ENCODE assay signal across 28 mouse cellular contexts in genomic region chr14:71915964-71916363, GRCm38 (mm10).
DNase-seq lines count a peak whose midpoint lies in the region; ATAC-seq and TF ChIP-seq lines count a peak whose summit lies in the region.
"Had no signal": no experiment of that assay in that cellular context is flagged by ENCODE, and none has a peak within 500 bp of the region (broad histone marks: within the 10 kb centered on the region; RNA-seq: fewer than 3 reads in every experiment).

No protein-coding gene starts in this region.

- H3K36me3 ChIP-seq in kidney, postnatal 0 days (ENCODE audit: insufficient read depth, low read length) = no peaks in the 10 kb centered on the region
- H3K36me3 ChIP-seq in kidney, embryonic 15.5 days = no peaks in the 10 kb centered on the region
- no peaks in the 10 kb centered on the region for H3K36me3 ChIP-seq in midbrain, embryonic 11.5 days (ENCODE audit: control insufficient read depth, insufficient read depth, low read length)
- H3K36me3 ChIP-seq in midbrain, postnatal 0 days (ENCODE audit: insufficient read depth, low read length) = no peaks in the 10 kb centered on the region
- H3K36me3 ChIP-seq in neural tube, embryonic 14.5 days (ENCODE audit: control insufficient read depth, insufficient read depth, low read length) = no peaks in the 10 kb centered on the region
- H3K36me3 ChIP-seq in neural tube, embryonic 15.5 days = no peaks in the 10 kb centered on the region
- H3K36me3 ChIP-seq: embryonic facial prominence, embryonic 13.5 days; embryonic facial prominence, embryonic 15.5 days; forebrain, embryonic 10.5 days; forebrain, embryonic 12.5 days; G1E had no signal

- no peak overlapping the region for H3K4me2 ChIP-seq in kidney, postnatal 0 days (ENCODE audit: low read length)
- H3K4me2 ChIP-seq in kidney, embryonic 15.5 days = no peak overlapping the region
- no peak overlapping the region for H3K4me2 ChIP-seq in midbrain, embryonic 11.5 days
- no peak overlapping the region for H3K4me2 ChIP-seq in midbrain, postnatal 0 days (ENCODE audit: low read depth, low read length, poor library complexity, severe bottlenecking)
- H3K4me2 ChIP-seq in neural tube, embryonic 14.5 days (ENCODE audit: low read depth, low read length) = no peak overlapping the region
- no peak overlapping the region for H3K4me2 ChIP-seq in neural tube, embryonic 15.5 days
- H3K4me2 ChIP-seq: embryonic facial prominence, embryonic 13.5 days; embryonic facial prominence, embryonic 15.5 days; forebrain, embryonic 12.5 days had no signal

- no peak for TF ChIP-seq CTCF in kidney, postnatal 0 days (IDR thresholded peaks at IDR 0.05; ENCODE audit: low read depth)
- TF ChIP-seq CTCF in midbrain, postnatal 0 days (IDR thresholded peaks at IDR 0.05) = no peak

- no peak overlapping the region for H3K9ac ChIP-seq in kidney, postnatal 0 days (ENCODE audit: low read depth, low read length)
- H3K9ac ChIP-seq in kidney, embryonic 15.5 days = no peak overlapping the region
- no peak overlapping the region for H3K9ac ChIP-seq in midbrain, embryonic 11.5 days (ENCODE audit: low read length)
- H3K9ac ChIP-seq in midbrain, postnatal 0 days (replicated peaks; ENCODE audit: low read length, poor library complexity, severe bottlenecking) = no peak overlapping the region
- no peak overlapping the region for H3K9ac ChIP-seq in neural tube, embryonic 14.5 days (replicated peaks; ENCODE audit: low read depth, low read length)
- no peak overlapping the region for H3K9ac ChIP-seq in neural tube, embryonic 15.5 days (replicated peaks)
- H3K9ac ChIP-seq: embryonic facial prominence, embryonic 13.5 days; embryonic facial prominence, embryonic 15.5 days; forebrain, embryonic 12.5 days had no signal

- 43% methylated on average over 5 of the region's 5 CpGs for WGBS in kidney, postnatal 0 days
- 59% methylated on average over 5 of the region's 5 CpGs for WGBS in kidney, embryonic 15.5 days
- 79% methylated on average over 5 of the region's 5 CpGs for WGBS in midbrain, embryonic 11.5 days
- WGBS in midbrain, postnatal 0 days = 53% methylated on average over 5 of the region's 5 CpGs
- 49% methylated on average over 5 of the region's 5 CpGs for WGBS in neural tube, embryonic 14.5 days
- WGBS in neural tube, embryonic 15.5 days = 49% methylated on average over 5 of the region's 5 CpGs

- H3K4me1 ChIP-seq in kidney, postnatal 0 days (replicated peaks; ENCODE audit: insufficient read depth, low read length) = no peaks in the 10 kb centered on the region
- no peaks in the 10 kb centered on the region for H3K4me1 ChIP-seq in kidney, embryonic 15.5 days
- no peaks in the 10 kb centered on the region for H3K4me1 ChIP-seq in midbrain, embryonic 11.5 days (ENCODE audit: control insufficient read depth, insufficient read depth, low read length)
- H3K4me1 ChIP-seq in midbrain, postnatal 0 days (ENCODE audit: insufficient read depth, low read length) = peaks cover 3% of the 10 kb centered on the region; the same call in 1 of the 2 replicates
- no peaks in the 10 kb centered on the region for H3K4me1 ChIP-seq in neural tube, embryonic 14.5 days (ENCODE audit: control insufficient read depth, insufficient read depth, low read length)
- H3K4me1 ChIP-seq in neural tube, embryonic 15.5 days = peaks cover 5% of the 10 kb centered on the region; the same call in 1 of the 2 replicates
- H3K4me1 ChIP-seq: embryonic facial prominence, embryonic 13.5 days; embryonic facial prominence, embryonic 15.5 days had no signal

- peak; percentile 37 for DNase-seq in kidney, postnatal 0 days (ENCODE audit: low spot score)
- DNase-seq in midbrain, embryonic 11.5 days (ENCODE audit: low spot score, missing footprints) = peak; percentile 81
- DNase-seq in midbrain, postnatal 0 days (ENCODE audit: low spot score) = no peak
- DNase-seq: adrenal gland, adult 8-10 months; adrenal gland, postnatal 14 days; adrenal gland, postnatal 36 days; B cell, adult 2 months; cerebellum, adult 11 months; cerebellum, adult 18-20 months; cerebellum, adult 8-10 months; cerebellum, adult 9-11 months; cerebellum, postnatal 14 days; cerebellum, postnatal 36 days; embryo, embryonic 11 days had no signal

- no peaks in the 10 kb centered on the region for H3K9me3 ChIP-seq in kidney, postnatal 0 days (replicated peaks; ENCODE audit: low read length)
- no peaks in the 10 kb centered on the region for H3K9me3 ChIP-seq in kidney, embryonic 15.5 days (replicated peaks)
- no peaks in the 10 kb centered on the region for H3K9me3 ChIP-seq in midbrain, embryonic 11.5 days (ENCODE audit: control insufficient read depth, low read length)
- H3K9me3 ChIP-seq in midbrain, postnatal 0 days (ENCODE audit: low read length) = no peaks in the 10 kb centered on the region
- H3K9me3 ChIP-seq in neural tube, embryonic 14.5 days (ENCODE audit: control insufficient read depth, low read length) = no peaks in the 10 kb centered on the region
- H3K9me3 ChIP-seq in neural tube, embryonic 15.5 days (replicated peaks) = no peaks in the 10 kb centered on the region
- H3K9me3 ChIP-seq: embryonic facial prominence, embryonic 13.5 days; embryonic facial prominence, embryonic 15.5 days; forebrain, embryonic 10.5 days; forebrain, embryonic 12.5 days had no signal

- ATAC-seq in kidney, postnatal 0 days (replicated peaks; ENCODE audit: low FRiP score, low read depth) = no peak
- no peak for ATAC-seq in kidney, embryonic 15.5 days (replicated peaks; ENCODE audit: low FRiP score)
- ATAC-seq in midbrain, embryonic 11.5 days (ENCODE audit: low FRiP score) = no peak
- ATAC-seq in midbrain, postnatal 0 days (ENCODE audit: low FRiP score) = no peak
- ATAC-seq in neural tube, embryonic 14.5 days (ENCODE audit: low read depth) = peak; percentile 54; the same call in 1 of the 2 replicates
- ATAC-seq in neural tube, embryonic 15.5 days (ENCODE audit: low FRiP score) = no peak
- ATAC-seq: activated CD4-positive, CD25-positive, alpha-beta regulatory T cell, adult 4 months; CD4-positive, CD25-positive, alpha-beta regulatory T cell, adult 4 months; forebrain, embryonic 14.5 days; forebrain, embryonic 16.5 days; Patski had no signal

- no peak overlapping the region for H3K4me3 ChIP-seq in kidney, postnatal 0 days (replicated peaks; ENCODE audit: low read depth, low read length)
- no peak overlapping the region for H3K4me3 ChIP-seq in kidney, embryonic 15.5 days (replicated peaks)
- H3K4me3 ChIP-seq in midbrain, embryonic 11.5 days (ENCODE audit: low read depth, low read length) = no peak overlapping the region
- H3K4me3 ChIP-seq in midbrain, postnatal 0 days (ENCODE audit: low read depth, low read length) = no peak overlapping the region
- no peak overlapping the region for H3K4me3 ChIP-seq in neural tube, embryonic 14.5 days (ENCODE audit: low read depth, low read length)
- no peak overlapping the region for H3K4me3 ChIP-seq in neural tube, embryonic 15.5 days (replicated peaks)
- H3K4me3 ChIP-seq: embryonic facial prominence, embryonic 13.5 days; embryonic facial prominence, embryonic 15.5 days; erythroblast, embryonic 14.5 days; forebrain, embryonic 10.5 days; forebrain, embryonic 12.5 days had no signal

- no peak overlapping the region for H3K27ac ChIP-seq in kidney, postnatal 0 days
- no peak overlapping the region for H3K27ac ChIP-seq in kidney, embryonic 15.5 days
- no peak overlapping the region for H3K27ac ChIP-seq in midbrain, embryonic 11.5 days (ENCODE audit: low read depth, low read length)
- H3K27ac ChIP-seq in midbrain, postnatal 0 days (ENCODE audit: low read depth, low read length) = no peak overlapping the region
- no peak overlapping the region for H3K27ac ChIP-seq in neural tube, embryonic 14.5 days (ENCODE audit: low read depth, low read length)
- H3K27ac ChIP-seq in neural tube, embryonic 15.5 days (replicated peaks) = no peak overlapping the region
- H3K27ac ChIP-seq: embryonic facial prominence, embryonic 13.5 days; embryonic facial prominence, embryonic 15.5 days; forebrain, embryonic 10.5 days; forebrain, embryonic 12.5 days had no signal

- H3K27me3 ChIP-seq in kidney, postnatal 0 days (ENCODE audit: insufficient read depth, low read length) = no peaks in the 10 kb centered on the region
- H3K27me3 ChIP-seq in kidney, embryonic 15.5 days = no peaks in the 10 kb centered on the region
- no peaks in the 10 kb centered on the region for H3K27me3 ChIP-seq in midbrain, embryonic 11.5 days (ENCODE audit: control insufficient read depth, insufficient read depth, low read length)
- H3K27me3 ChIP-seq in midbrain, postnatal 0 days (ENCODE audit: insufficient read depth, low read length) = no peaks in the 10 kb centered on the region
- H3K27me3 ChIP-seq in neural tube, embryonic 14.5 days (ENCODE audit: control insufficient read depth, insufficient read depth, low read length) = no peaks in the 10 kb centered on the region
- no peaks in the 10 kb centered on the region for H3K27me3 ChIP-seq in neural tube, embryonic 15.5 days (replicated peaks)
- H3K27me3 ChIP-seq: embryonic facial prominence, embryonic 13.5 days; embryonic facial prominence, embryonic 15.5 days; forebrain, embryonic 12.5 days; Patski had no signal
